Mouse (Mus musculus) MEL (cell line): ENCODE data around the gene Tmco4. TPM values are rescaled to one million over a fixed set of nuclear protein-coding genes. Genes with fewer than 3 reads are reported as not detected.

Source experiments
- DNase-seq: peaks from one replicate; pipeline ENCODE4 v3.0.0; 2011; ENCODE audit warnings: low read depth, low spot score
- H3K27ac ChIP-seq: 2 replicates; pipeline ENCODE4 v1.5.1; 2012; ENCODE audit warnings: low read depth, mild to moderate bottlenecking, control low read depth, low read length, moderate library complexity; ENCODE audit not compliant: control insufficient read depth
- H3K27me3 ChIP-seq, 2 experiments: fragments of 150-350 bp in 1 of 2; sonication (generic) in 1 of 2; 2 replicates each; pipeline ENCODE4 v1.6.1; 2012; ENCODE audit warnings: low read length in 2 of 2, mild to moderate bottlenecking in 2 of 2, improper control_type of control experiment in 1 of 2, moderate library complexity in 1 of 2; ENCODE audit not compliant: insufficient read depth in 2 of 2, control insufficient read depth in 1 of 2
- H3K36me3 ChIP-seq, 2 experiments: 2 replicates each; pipeline ENCODE4 v1.6.1; 2012 to 2014; ENCODE audit warnings: low read length in 2 of 2, improper control_type of control experiment in 1 of 2, inconsistent platforms in 1 of 2, mild to moderate bottlenecking in 1 of 2; ENCODE audit not compliant: insufficient read depth in 2 of 2, control insufficient read depth in 1 of 2
- H3K4me1 ChIP-seq, 2 experiments: fragments of 150-350 bp in 1 of 2; sonication (generic) in 1 of 2; 2 replicates each; pipeline ENCODE4 v1.6.1; 2012; ENCODE audit warnings: low read length in 2 of 2, improper control_type of control experiment in 1 of 2, mild to moderate bottlenecking in 1 of 2; ENCODE audit not compliant: insufficient read depth in 2 of 2, control insufficient read depth in 1 of 2
- H3K4me3 ChIP-seq, 2 experiments: fragments of 150-350 bp in 1 of 2; sonication (generic) in 1 of 2; 2 replicates each; pipeline ENCODE4 v1.5.1; 2012; ENCODE audit warnings: low read depth in 2 of 2, low read length in 2 of 2, mild to moderate bottlenecking in 2 of 2, moderate library complexity in 2 of 2, control low read depth in 1 of 2, improper control_type of control experiment in 1 of 2; ENCODE audit not compliant: control insufficient read depth in 1 of 2, insufficient read depth in 1 of 2
- H3K79me2 ChIP-seq: 2 replicates; pipeline ENCODE4 v1.6.1; 2012; ENCODE audit warnings: mild to moderate bottlenecking, low read length, moderate library complexity; ENCODE audit not compliant: control insufficient read depth, poor library complexity, insufficient read depth
- H3K9ac ChIP-seq: 2 replicates; pipeline ENCODE4 v1.6.1; 2012; ENCODE audit warnings: low read depth, mild to moderate bottlenecking, control low read depth, low read length, moderate library complexity; ENCODE audit not compliant: control insufficient read depth, poor library complexity, severe bottlenecking
- H3K9me3 ChIP-seq: fragments of 150-350 bp; sonication (generic); replicated peaks from 2 replicates; pipeline ENCODE4 v1.6.1; 2012; ENCODE audit warnings: mild to moderate bottlenecking, low read length, improper control_type of control experiment, moderate library complexity; ENCODE audit not compliant: insufficient read depth
- BHLHE40 ChIP-seq: IDR thresholded peaks from 2 replicates; pipeline ENCODE4 v1.6.1; 2012; ENCODE audit warnings: low read depth, mild to moderate bottlenecking, inconsistent platforms, low read length, improper control_type of control experiment, borderline replicate concordance
- CTCF ChIP-seq, 3 experiments: IDR thresholded peaks in 2 of 3; conservative IDR thresholded peaks in 1 of 3; 2 replicates each; pipeline ENCODE4 v1.5.1; 2011 to 2012; ENCODE audit warnings: low read length in 3 of 3, low read depth in 2 of 3, mild to moderate bottlenecking in 2 of 3, improper control_type of control experiment in 1 of 3, inconsistent platforms in 1 of 3, mixed read lengths in 1 of 3, moderate library complexity in 1 of 3; ENCODE audit not compliant: control insufficient read depth in 1 of 3, insufficient read depth in 1 of 3, poor library complexity in 1 of 3, severe bottlenecking in 1 of 3
- E2F4 ChIP-seq: IDR thresholded peaks from 2 replicates; pipeline ENCODE4 v1.6.1; 2011; ENCODE audit warnings: low read depth, low read length, improper control_type of control experiment, borderline replicate concordance
- ETS1 ChIP-seq: IDR thresholded peaks from 2 replicates; pipeline ENCODE4 v1.6.1; 2012; ENCODE audit warnings: low read depth, mild to moderate bottlenecking, inconsistent platforms, low read length, improper control_type of control experiment, moderate library complexity
- JUND ChIP-seq: IDR thresholded peaks from 2 replicates; pipeline ENCODE4 v1.6.1; 2011; ENCODE audit warnings: low read depth, mild to moderate bottlenecking, improper control_type of control experiment, low read length
- KAT2A ChIP-seq: conservative IDR thresholded peaks from 2 replicates; pipeline ENCODE4 v1.6.1; 2012; ENCODE audit warnings: low read depth, low read length, improper control_type of control experiment, inconsistent platforms
- MAZ ChIP-seq: IDR thresholded peaks from 2 replicates; pipeline ENCODE4 v1.6.1; 2012; ENCODE audit warnings: low read depth, mild to moderate bottlenecking, inconsistent platforms, low read length, improper control_type of control experiment
- POLR2AphosphoS2 ChIP-seq: IDR thresholded peaks from 2 replicates; pipeline ENCODE4 v1.6.1; 2011; ENCODE audit warnings: low read length, improper control_type of control experiment
- RAD21 ChIP-seq: IDR thresholded peaks from 2 replicates; pipeline ENCODE4 v1.6.1; 2011; ENCODE audit warnings: mild to moderate bottlenecking, low read depth, low read length, improper control_type of control experiment
- SMC3 ChIP-seq: IDR thresholded peaks from 2 replicates; pipeline ENCODE4 v1.6.1; 2011; ENCODE audit warnings: low read depth, low read length, improper control_type of control experiment
- TBP ChIP-seq: IDR thresholded peaks from 2 replicates; pipeline ENCODE4 v1.8.0; 2011; ENCODE audit warnings: low read depth, low read length, improper control_type of control experiment
- UBTF ChIP-seq: IDR thresholded peaks from 2 replicates; pipeline ENCODE4 v1.6.1; 2012; ENCODE audit warnings: low read depth, mild to moderate bottlenecking, inconsistent platforms, low read length, improper control_type of control experiment, moderate library complexity, borderline replicate concordance; ENCODE audit not compliant: insufficient read depth
- USF1 ChIP-seq: IDR thresholded peaks from 2 replicates; pipeline ENCODE4 v1.6.1; 2014; ENCODE audit warnings: low read depth, mild to moderate bottlenecking, inconsistent platforms, low read length, improper control_type of control experiment, moderate library complexity
- polyA plus RNA-seq, 2 experiments: library from polyadenylated mRNA; stranded (reverse) in 1 of 2; unstranded in 1 of 2; fragments of >175 nt in 1 of 2; fragments of >200 nt in 1 of 2; gene quantifications; 2 replicates each; pipeline versions ENCODE4 v1.2.1 to v1.2.4; 2012; ENCODE audit warnings: low replicate concordance in 2 of 2, low read depth in 1 of 2; ENCODE audit not compliant: insufficient read length in 2 of 2, insufficient read depth in 1 of 2, missing spikeins in 1 of 2
- total RNA-seq: library from RNA; depleted of rRNA; stranded (reverse); fragments of 300-350 nt; gene quantifications from 2 replicates; pipeline ENCODE4 v1.2.3, GENCODE M21; 2012

The Tmco4 gene
- total and polyA plus RNA-seq, 3 experiments = 16.5 to 24.7 TPM; not detected in 1

GRCm38 (mm10) chr4:139090303-139090940 lies 117.7 kb downstream of the Tmco4 start:
- no peaks in the 10 kb centered on the region for H3K36me3 ChIP-seq
- H3K27me3 ChIP-seq = no peaks in the 10 kb centered on the region
- no peak for DNase-seq

DNA sequence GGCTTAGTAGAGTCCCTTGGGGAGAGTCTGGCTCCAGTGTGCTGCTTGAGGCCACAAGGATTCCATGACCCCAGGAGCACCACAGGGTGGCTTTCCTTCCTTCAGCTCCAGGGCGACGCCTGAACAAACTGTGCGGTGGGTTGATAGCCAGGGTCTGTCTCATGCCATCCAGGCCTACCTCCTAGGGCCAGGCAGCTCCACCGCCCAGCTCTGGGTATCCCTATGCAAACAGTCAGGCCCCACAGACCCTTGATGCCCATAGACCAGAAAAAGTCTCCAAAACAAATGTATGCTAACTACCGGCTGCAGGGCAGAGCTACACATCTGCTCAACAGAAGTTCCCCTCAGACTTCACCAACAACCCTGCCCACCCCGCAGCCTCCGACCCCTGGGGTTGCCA lies 118.4 kb downstream of the Tmco4 start:
- no peaks in the 10 kb centered on the region for H3K79me2 ChIP-seq
- no peak for DNase-seq
- no peak for TF ChIP-seq JUND
- no peak for TF ChIP-seq RAD21
- TF ChIP-seq BHLHE40 = no peak
- TF ChIP-seq E2F4 = no peak
- TF ChIP-seq USF1 = no peak
- TF ChIP-seq MAZ = no peak
- TF ChIP-seq CTCF (IDR thresholded peaks at IDR 0.05 in 2 of 3, conservative IDR thresholded peaks at IDR 0.05 in 1 of 3; ENCODE audit: control insufficient read depth in 1 of 3, insufficient read depth in 1 of 3, low read depth in 2 of 3, low read length in 3 of 3, poor library complexity in 1 of 3, severe bottlenecking in 1 of 3) = no peak
- no peak for TF ChIP-seq POLR2AphosphoS2
- TF ChIP-seq, all 39 proteins: peak for 0
- Histone ChIP-seq H3K36me3 (no peaks in the 10 kb centered on the region), H3K27ac (no peak overlapping the region), H3K9me3 (no peaks in the 10 kb centered on the region), H3K4me3 (no peak overlapping the region), H3K4me1 (no peaks in the 10 kb centered on the region), H3K9ac (no peak overlapping the region), H3K27me3 (no peaks in the 10 kb centered on the region)

More at GRCm38 (mm10) chr4:139090303-139090940, 117.7 kb downstream of the Tmco4 start:
- Histone ChIP-seq H3K9ac (no peak overlapping the region), H3K27ac (no peak overlapping the region), H3K4me3 (no peak overlapping the region), H3K9me3 (no peaks in the 10 kb centered on the region), H3K4me1 (no peaks in the 10 kb centered on the region), H3K79me2 (no peaks in the 10 kb centered on the region)
- TF ChIP-seq TBP (no peak), UBTF (no peak), BHLHE40 (no peak), SMC3 (no peak), ETS1 (no peak), KAT2A (no peak)
